Mouse (Mus musculus) erythroblast, embryonic 14.5 days (primary cell): ENCODE results near the gene Flvcr1. TPM values are rescaled to one million over a fixed set of nuclear protein-coding genes. Genes with fewer than 3 reads are reported as not detected.

Experiments
- H3K27me3 ChIP-seq: 2 replicates; pipeline ENCODE4 v1.6.1; 2012; ENCODE audit warnings: inconsistent platforms; ENCODE audit not compliant: control insufficient read depth
- H3K36me3 ChIP-seq: 2 replicates; pipeline ENCODE4 v1.6.1; 2012; ENCODE audit warnings: mild to moderate bottlenecking, inconsistent platforms; ENCODE audit not compliant: control insufficient read depth
- H3K4me1 ChIP-seq: 2 replicates; pipeline ENCODE4 v1.6.1; 2012; ENCODE audit warnings: inconsistent platforms; ENCODE audit not compliant: control insufficient read depth
- H3K4me3 ChIP-seq: replicated peaks from 2 replicates; pipeline ENCODE3; 2012; ENCODE audit warnings: moderate library complexity, mild to moderate bottlenecking, inconsistent platforms
- H3K9me3 ChIP-seq: 2 replicates; pipeline ENCODE4 v1.6.1; 2012; ENCODE audit warnings: low read length, inconsistent platforms, mixed read lengths; ENCODE audit not compliant: control insufficient read depth
- GATA1 ChIP-seq: IDR thresholded peaks from 2 replicates; pipeline ENCODE4 v1.6.1; 2012; ENCODE audit warnings: low read length, inconsistent platforms, mixed read lengths
- TAL1 ChIP-seq: IDR thresholded peaks from 3 replicates; pipeline ENCODE4 v1.6.1; 2012; ENCODE audit warnings: low read length, inconsistent platforms, mixed read lengths
- polyA plus RNA-seq: library from polyadenylated mRNA; stranded (reverse); fragments of >175 nt; gene quantifications from 2 replicates; pipeline ENCODE4 v1.2.3, GENCODE M21; 2012

Flvcr1 gene
- polyA plus RNA-seq, result 0.15 and 0.27 TPM in 2 replicates

DNA sequence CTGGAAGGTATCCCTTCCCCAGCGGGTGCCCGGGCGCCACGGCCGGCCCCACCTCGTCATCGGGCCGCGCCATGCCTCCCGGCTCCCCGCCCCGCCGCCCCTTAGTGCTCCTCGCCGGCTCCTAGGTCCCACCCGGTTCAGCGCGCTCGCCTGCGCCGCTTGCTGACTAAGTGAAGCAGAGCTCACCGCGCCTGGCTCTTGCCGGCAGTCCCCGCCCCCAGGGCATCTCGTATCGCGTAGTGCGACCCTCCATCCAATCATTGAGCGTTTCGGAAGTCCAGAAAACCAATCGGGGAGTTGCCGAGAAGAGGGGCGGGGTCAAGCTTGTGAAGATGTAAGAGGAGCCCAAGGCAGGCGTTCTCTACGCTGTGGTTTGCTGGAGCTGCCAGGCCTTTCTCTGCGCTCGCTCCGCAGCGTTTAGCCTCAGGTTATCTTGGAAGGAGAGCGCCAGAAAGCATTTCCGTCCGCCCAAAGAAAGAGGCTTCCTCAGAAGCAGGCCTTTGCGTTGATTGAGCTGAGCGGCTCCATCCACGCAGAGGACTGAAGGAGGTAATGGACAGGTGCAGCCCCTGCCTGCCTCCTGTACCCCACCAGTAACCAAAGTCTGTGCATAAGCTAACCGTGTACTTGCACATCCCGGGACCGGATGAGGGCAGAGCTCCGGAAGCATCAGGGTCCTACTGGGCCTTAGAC lies at the start of gene Flvcr1:
Flvcr1 (minus strand) TSS at position 138 of the 693 bp plus-strand sequence.
- Histone ChIP-seq H3K4me1 (peaks cover 27% of the 10 kb centered on the region), H3K36me3 (peaks cover 8% of the 10 kb centered on the region), H3K4me3 (peak within 1 kb of the TSS; percentile 91), H3K27me3 (no peaks in the 10 kb centered on the region), H3K9me3 (no peaks in the 10 kb centered on the region)
- no peak for TF ChIP-seq GATA1
- TF ChIP-seq TAL1, result no peak

DNA sequence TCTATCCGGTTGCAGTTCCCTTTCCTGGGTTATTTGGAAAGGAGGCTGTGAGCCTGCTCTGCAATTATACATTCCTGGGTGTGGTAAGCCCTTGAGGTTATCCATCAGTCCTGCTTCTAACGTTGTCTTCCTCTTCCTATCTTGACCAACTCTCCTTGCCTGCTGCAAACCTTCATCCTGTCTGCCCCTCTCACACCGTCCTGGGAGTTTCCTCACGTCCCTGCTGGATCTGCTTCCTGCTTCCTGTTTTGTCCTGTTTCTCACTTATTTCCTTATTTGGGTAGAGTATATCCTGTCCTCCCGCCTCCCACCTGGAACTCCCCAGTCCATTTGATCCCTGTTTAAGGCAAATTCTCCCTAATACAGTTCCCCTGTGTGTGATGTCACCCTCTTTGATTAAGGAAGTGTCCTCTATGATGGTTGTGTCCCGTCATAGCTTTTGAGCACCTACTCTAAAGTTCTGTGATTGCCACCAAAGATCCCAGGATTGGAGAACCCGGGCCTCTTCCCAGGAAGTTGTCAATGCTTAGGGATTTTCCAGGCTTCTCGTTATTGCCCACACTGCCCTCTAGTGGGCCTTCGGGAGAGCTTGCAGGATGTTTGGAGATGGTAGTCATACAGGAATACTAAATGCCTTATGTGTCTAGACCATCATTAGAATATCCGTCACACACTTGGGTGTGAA lies 49.4 kb upstream of the Flvcr1 start:
- H3K27me3 ChIP-seq, result no peaks in the 10 kb centered on the region
- TF ChIP-seq TAL1, result no peak
- H3K36me3 ChIP-seq, result peaks cover 100% of the 10 kb centered on the region
- no peak overlapping the region for H3K4me3 ChIP-seq
- H3K9me3 ChIP-seq, result no peaks in the 10 kb centered on the region
- H3K4me1 ChIP-seq, result peaks cover 3% of the 10 kb centered on the region; the same call in 1 of the 2 replicates

DNA sequence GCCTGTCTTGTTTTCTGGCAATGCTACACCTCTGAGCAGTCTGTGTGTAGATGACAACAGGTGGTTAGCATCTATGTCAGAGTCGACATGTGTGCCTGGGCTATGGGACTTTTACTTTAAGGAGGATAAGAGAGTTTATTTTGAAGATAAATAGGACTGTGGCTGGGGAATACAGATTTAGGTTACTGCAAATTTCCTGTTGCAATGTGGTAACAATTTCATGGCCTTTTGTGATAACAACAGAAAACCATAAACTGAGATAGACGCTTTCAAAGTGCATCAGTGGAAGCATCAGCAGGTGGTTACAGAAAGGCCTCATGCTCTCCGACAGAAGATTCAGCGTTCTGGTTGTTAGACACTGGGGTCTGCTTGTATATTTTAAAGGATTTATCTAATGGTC lies 47.5 kb upstream of the Flvcr1 start:
- TF ChIP-seq GATA1, result no peak
- no peak for TF ChIP-seq TAL1
- H3K27me3 ChIP-seq, result no peaks in the 10 kb centered on the region
- H3K9me3 ChIP-seq, result no peaks in the 10 kb centered on the region
- no peak overlapping the region for H3K4me3 ChIP-seq
- peaks cover 100% of the 10 kb centered on the region for H3K36me3 ChIP-seq
- H3K4me1 ChIP-seq, result peaks cover 4% of the 10 kb centered on the region

DNA sequence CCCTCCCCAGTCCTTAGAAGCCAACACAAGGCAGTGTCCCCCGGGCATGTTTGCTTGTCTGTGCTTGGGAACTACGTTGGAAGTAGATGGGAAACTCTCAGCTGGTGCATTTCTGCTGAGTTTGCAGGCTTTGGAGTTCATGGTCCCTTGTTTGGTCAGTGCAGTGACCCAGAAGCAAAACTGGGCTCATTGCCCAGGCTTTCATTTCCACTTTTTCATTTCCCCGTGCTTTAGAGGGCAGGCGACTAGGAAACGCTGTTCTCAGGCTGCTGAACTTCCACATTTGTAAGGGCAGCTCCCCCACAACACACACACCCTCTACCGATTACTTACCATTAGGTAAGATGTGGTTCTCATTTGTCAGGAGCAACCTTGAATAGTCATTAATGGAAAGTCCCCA lies 47.0 kb upstream of the Flvcr1 start:
- peaks cover 100% of the 10 kb centered on the region for H3K36me3 ChIP-seq
- no peaks in the 10 kb centered on the region for H3K27me3 ChIP-seq
- TF ChIP-seq TAL1 (no peak), GATA1 (no peak)
- no peak overlapping the region for H3K4me3 ChIP-seq
- H3K9me3 ChIP-seq, result no peaks in the 10 kb centered on the region
- peaks cover 4% of the 10 kb centered on the region for H3K4me1 ChIP-seq

DNA sequence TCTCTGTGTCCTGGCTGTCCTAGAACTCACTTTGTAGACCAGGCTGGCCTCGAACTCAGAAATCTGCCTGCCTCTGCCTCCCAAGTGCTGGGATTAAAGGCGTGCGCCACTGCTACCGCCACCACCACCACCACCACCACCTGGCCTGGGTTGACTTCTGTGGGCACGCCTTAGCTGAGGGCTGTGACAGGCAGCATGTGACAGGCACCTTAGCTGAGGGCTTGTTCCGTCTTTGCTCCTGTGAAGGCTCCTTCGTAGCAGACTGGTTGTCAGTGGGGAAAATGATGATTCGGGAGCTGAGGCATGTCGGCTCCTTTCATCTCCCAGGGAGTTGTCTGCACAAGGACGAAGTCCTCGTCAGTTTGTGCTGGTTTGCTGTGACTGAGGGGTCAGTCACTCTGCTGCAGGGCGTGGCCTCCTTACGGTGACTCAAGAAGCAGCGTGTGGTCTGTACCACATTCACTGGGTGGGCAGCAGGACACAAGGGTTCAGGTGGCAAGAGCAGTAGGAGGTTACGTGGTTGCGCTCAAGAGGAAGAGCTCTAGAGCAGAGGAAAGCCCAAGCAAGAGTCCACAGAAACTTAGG lies 46.5 kb upstream of the Flvcr1 start:
- H3K9me3 ChIP-seq, result no peaks in the 10 kb centered on the region
- TF ChIP-seq GATA1 (no peak), TAL1 (no peak)

DNA sequence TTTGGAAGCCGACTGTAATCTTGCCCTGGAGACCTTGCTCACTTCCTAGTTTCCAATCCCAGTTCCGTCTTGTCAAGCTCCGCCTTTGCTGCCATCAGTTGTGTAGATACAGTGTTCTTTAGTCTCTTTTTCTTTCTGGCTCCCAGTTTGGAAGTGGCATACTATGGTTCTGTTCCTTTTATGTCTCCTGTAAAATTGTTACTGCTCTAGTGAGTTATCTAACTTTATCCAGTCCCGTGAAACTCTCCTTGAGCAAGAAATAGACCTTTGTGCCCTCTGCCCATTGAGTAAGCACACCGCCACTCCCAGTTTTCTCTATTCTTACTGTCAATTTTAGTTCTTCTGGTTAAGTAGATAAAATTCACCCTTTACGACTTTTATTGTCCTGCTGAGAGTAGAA lies 45.7 kb upstream of the Flvcr1 start:
- Histone ChIP-seq H3K4me1 (peaks cover 4% of the 10 kb centered on the region), H3K36me3 (peaks cover 99% of the 10 kb centered on the region), H3K27me3 (no peaks in the 10 kb centered on the region)

More for the DNA sequence above, 46.5 kb upstream of the Flvcr1 start:
- H3K36me3 ChIP-seq, result peaks cover 100% of the 10 kb centered on the region
- H3K27me3 ChIP-seq, result no peaks in the 10 kb centered on the region
- H3K4me3 ChIP-seq, result no peak overlapping the region
- H3K4me1 ChIP-seq, result peaks cover 4% of the 10 kb centered on the region

DNA sequence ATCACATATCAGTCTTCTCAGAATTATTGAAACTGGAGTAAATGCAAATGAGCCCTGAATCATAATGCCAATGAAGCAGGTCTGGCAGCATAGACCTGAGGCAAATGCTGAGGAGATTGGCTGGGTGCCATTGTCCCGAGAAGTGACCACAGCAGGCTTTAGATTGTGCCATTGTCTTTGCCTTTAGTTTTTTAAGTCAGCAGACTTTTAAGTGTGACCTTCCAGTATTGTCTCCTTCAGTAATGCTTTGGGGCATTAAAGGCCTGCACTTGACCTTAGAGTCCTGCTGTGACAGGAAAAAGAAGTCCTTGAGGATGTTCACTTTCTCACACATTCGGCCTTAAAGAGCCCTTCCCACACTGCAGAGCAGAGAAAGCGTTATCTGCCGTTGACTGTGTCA lies 44.3 kb upstream of the Flvcr1 start:
- TF ChIP-seq TAL1 (no peak), GATA1 (no peak)
- peaks cover 6% of the 10 kb centered on the region for H3K4me1 ChIP-seq
- H3K27me3 ChIP-seq, result no peaks in the 10 kb centered on the region
- H3K4me3 ChIP-seq, result no peak overlapping the region
- peaks cover 99% of the 10 kb centered on the region for H3K36me3 ChIP-seq
- H3K9me3 ChIP-seq, result no peaks in the 10 kb centered on the region

More for the DNA sequence above, 45.7 kb upstream of the Flvcr1 start:
- no peak overlapping the region for H3K4me3 ChIP-seq
- H3K9me3 ChIP-seq, result no peaks in the 10 kb centered on the region
- TF ChIP-seq GATA1 (no peak), TAL1 (no peak)

DNA sequence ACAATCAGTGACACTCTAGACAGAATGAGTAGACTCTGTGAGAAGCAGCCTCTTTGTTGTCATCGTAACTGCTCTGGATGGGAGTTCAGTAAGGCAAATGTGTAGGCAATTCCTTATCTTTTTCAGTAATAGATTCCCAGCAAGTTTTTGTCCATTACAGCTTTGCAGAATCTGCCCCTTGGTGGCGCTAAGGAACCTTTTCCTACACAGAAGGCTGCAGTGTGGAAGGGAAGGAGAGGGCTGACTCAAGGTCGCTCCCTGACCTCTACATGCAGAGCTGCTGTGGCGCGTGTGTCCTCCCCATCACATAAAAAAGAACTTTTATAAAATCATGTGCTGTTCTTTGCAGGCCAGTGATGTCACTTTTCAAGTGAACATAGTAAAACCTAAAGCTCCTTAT lies 42.4 kb upstream of the Flvcr1 start:
- TF ChIP-seq TAL1 (no peak), GATA1 (no peak)
- Histone ChIP-seq H3K4me3 (no peak overlapping the region), H3K27me3 (no peaks in the 10 kb centered on the region), H3K9me3 (no peaks in the 10 kb centered on the region), H3K4me1 (peaks cover 24% of the 10 kb centered on the region), H3K36me3 (peaks cover 88% of the 10 kb centered on the region)

DNA sequence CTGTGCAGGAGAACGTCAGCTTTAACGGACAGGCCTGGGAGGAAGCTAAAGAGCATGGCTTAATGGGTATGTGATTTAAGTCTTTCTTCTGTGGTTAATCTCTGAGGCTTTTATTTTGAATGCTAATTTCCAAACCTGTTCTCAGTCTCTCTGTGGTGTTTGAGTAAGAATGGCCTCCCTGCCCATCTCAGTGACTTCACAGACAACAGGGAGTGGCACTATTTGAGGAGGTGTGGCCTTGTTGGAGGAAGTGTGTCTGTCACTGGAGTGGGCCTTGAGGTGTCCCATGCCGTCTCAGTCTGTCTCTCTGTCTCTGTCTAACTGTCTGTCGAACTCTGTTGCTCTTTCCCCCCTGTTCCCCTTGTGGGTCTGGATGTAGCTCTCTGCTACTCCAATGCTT lies 39.2 kb upstream of the Flvcr1 start:
- H3K4me1 ChIP-seq, result peaks cover 37% of the 10 kb centered on the region
- H3K27me3 ChIP-seq, result no peaks in the 10 kb centered on the region
- no peaks in the 10 kb centered on the region for H3K9me3 ChIP-seq
- peak overlapping the region; percentile 82 for H3K4me3 ChIP-seq
- peaks cover 56% of the 10 kb centered on the region for H3K36me3 ChIP-seq
- TF ChIP-seq GATA1 (no peak), TAL1 (no peak)
